Mouse (Mus musculus) intestine, embryonic 16.5 days (tissue): ENCODE measurements around the gene Nr1h3. TPM values are rescaled to one million over a fixed set of nuclear protein-coding genes. Genes with fewer than 3 reads are reported as not detected.
A peak's percentile ranks its signal among the peaks of the same experiment; 100 is the strongest.
"Not testable (repeated sequence)": the region's sequence is repeated elsewhere in the genome, so short reads cannot be mapped to it uniquely, and the experiment has no call there.

Experiments
- ATAC-seq: fragments of 200-750 bp; cut with Nextera tagmentation; 2 replicates; pipeline ENCODE4 v1.8.0; 2017; ENCODE audit warnings: moderate TSS enrichment, moderate library complexity
- H3K27ac ChIP-seq: fragments of 300-500 bp; sonication (generic); 2 replicates; pipeline ENCODE4 v1.5.1; 2014; ENCODE audit warnings: mild to moderate bottlenecking, low read length
- H3K27me3 ChIP-seq: fragments of 300-500 bp; sonication (generic); replicated peaks from 2 replicates; pipeline ENCODE4 v1.6.1; 2014; ENCODE audit warnings: low read length, control low read depth, mixed read lengths; ENCODE audit not compliant: control insufficient read depth, insufficient read depth
- H3K36me3 ChIP-seq: fragments of 300-500 bp; sonication (generic); 2 replicates; pipeline ENCODE4 v1.6.1; 2014; ENCODE audit warnings: low read length, control low read depth; ENCODE audit not compliant: control insufficient read depth, insufficient read depth
- H3K4me1 ChIP-seq: fragments of 300-500 bp; sonication (generic); 2 replicates; pipeline ENCODE4 v1.6.1; 2014; ENCODE audit warnings: low read length, control low read depth, mixed read lengths; ENCODE audit not compliant: control insufficient read depth, insufficient read depth
- H3K4me2 ChIP-seq: fragments of 300-500 bp; sonication (generic); 2 replicates; pipeline ENCODE4 v1.6.1; 2014; ENCODE audit warnings: low read depth, low read length, control low read depth
- H3K4me3 ChIP-seq: fragments of 300-500 bp; sonication (generic); 2 replicates; pipeline ENCODE4 v1.5.1; 2014; ENCODE audit warnings: mild to moderate bottlenecking, low read length
- H3K9ac ChIP-seq: fragments of 300-500 bp; sonication (generic); 2 replicates; pipeline ENCODE4 v1.6.1; 2014; ENCODE audit warnings: low read depth, low read length
- H3K9me3 ChIP-seq: fragments of 300-500 bp; sonication (generic); 2 replicates; pipeline ENCODE4 v1.6.1; 2016; ENCODE audit warnings: low read length, control low read depth; ENCODE audit not compliant: control insufficient read depth
- WGBS: fragments of 180-500 bp; shearing (Covaris S2); extraction: QIAGEN DNeasy Blood & Tissue Kit; methylation state at CpG from one replicate; pipeline ENCODE4 v1.1.7; 2014; 5-methylcytosine and 5-hydroxymethylcytosine counted together
- polyA plus RNA-seq: library from polyadenylated mRNA; unstranded; fragments of >200 nt; fragmentation: Nextera tagmentation; extraction: Ambion mirVana; gene quantifications from 2 replicates; pipeline ENCODE4 v1.2.1, GENCODE M21; 2015

The Nr1h3 gene
- 21.8 and 24.2 TPM in 2 replicates for polyA plus RNA-seq

GRCm38 (mm10) chr2:91202222-91202971 lies at the start of gene Nr1h3, which contains the start of gene Acp2:
Nr1h3 (minus strand) TSS chr2:91202834.
Acp2 (plus strand) TSS chr2:91202885.
- H3K4me3 ChIP-seq = peak within 1 kb of the TSS; percentile 90
- peak within 1 kb of the TSS; percentile 99 for H3K27ac ChIP-seq
- H3K9ac ChIP-seq = peak within 1 kb of the TSS; percentile 95
- no peaks in the 10 kb centered on the region for H3K9me3 ChIP-seq
- H3K4me2 ChIP-seq = peak within 1 kb of the TSS; percentile 74
- peak; percentile 95 for ATAC-seq
- peaks cover 13% of the 10 kb centered on the region for H3K4me1 ChIP-seq
- H3K36me3 ChIP-seq = peaks cover 6% of the 10 kb centered on the region; the same call in 1 of the 2 replicates
- no peaks in the 10 kb centered on the region for H3K27me3 ChIP-seq
- 2% methylated on average over 28 of the region's 28 CpGs for WGBS

GRCm38 (mm10) chr2:91252001-91252400 lies 49.4 kb upstream of the Nr1h3 start:
- no peaks in the 10 kb centered on the region for H3K9me3 ChIP-seq
- H3K27ac ChIP-seq = no peak overlapping the region
- H3K9ac ChIP-seq = no peak overlapping the region
- peaks cover 7% of the 10 kb centered on the region; the same call in 1 of the 2 replicates for H3K4me1 ChIP-seq
- no peak overlapping the region for H3K4me2 ChIP-seq
- peaks cover 2% of the 10 kb centered on the region; the same call in 1 of the 2 replicates for H3K27me3 ChIP-seq
- H3K36me3 ChIP-seq = no peaks in the 10 kb centered on the region
- no peak overlapping the region for H3K4me3 ChIP-seq
- 70% methylated on average over 4 of the region's 4 CpGs for WGBS
- no peak for ATAC-seq

GRCm38 (mm10) chr2:91248366-91248765 lies 45.7 kb upstream of the Nr1h3 start:
- H3K4me3 ChIP-seq = no peak overlapping the region
- no peak overlapping the region for H3K9ac ChIP-seq
- H3K4me2 ChIP-seq = no peak overlapping the region
- H3K36me3 ChIP-seq = no peaks in the 10 kb centered on the region
- H3K27ac ChIP-seq = no peak overlapping the region
- no peaks in the 10 kb centered on the region for H3K4me1 ChIP-seq
- no peaks in the 10 kb centered on the region for H3K27me3 ChIP-seq
- WGBS = 87% methylated on average over 4 of the region's 4 CpGs
- ATAC-seq = no peak
- no peaks in the 10 kb centered on the region for H3K9me3 ChIP-seq

- Histone ChIP-seq H3K27ac (no peak overlapping the region), H3K4me1 (no peaks in the 10 kb centered on the region), H3K27me3 (no peaks in the 10 kb centered on the region), H3K4me3 (no peak overlapping the region), H3K36me3 (no peaks in the 10 kb centered on the region), H3K9ac (no peak overlapping the region), H3K4me2 (no peak overlapping the region), H3K9me3 (no peaks in the 10 kb centered on the region)
- WGBS = 75% methylated on average over 5 of the region's 5 CpGs
- ATAC-seq = no peak
Observed at GRCm38 (mm10) chr2:91244557-91245228, 42.1 kb upstream of the Nr1h3 start.

- Histone ChIP-seq H3K27ac (no peak overlapping the region), H3K4me3 (no peak overlapping the region), H3K9ac (no peak overlapping the region), H3K4me1 (no peaks in the 10 kb centered on the region), H3K4me2 (no peak overlapping the region), H3K36me3 (no peaks in the 10 kb centered on the region), H3K27me3 (no peaks in the 10 kb centered on the region), H3K9me3 (no peaks in the 10 kb centered on the region)
- ATAC-seq = no peak
- WGBS = 69% methylated on average over 3 of the region's 3 CpGs
Observed at GRCm38 (mm10) chr2:91243416-91243815, 40.8 kb upstream of the Nr1h3 start.

- H3K27ac ChIP-seq = no peak overlapping the region
- WGBS = 65% methylated on average over 5 of the region's 5 CpGs
- ATAC-seq = peak; percentile 57; the same call in 1 of the 2 replicates
- H3K4me2 ChIP-seq = no peak overlapping the region
- H3K9ac ChIP-seq = no peak overlapping the region
- no peaks in the 10 kb centered on the region for H3K27me3 ChIP-seq
- no peaks in the 10 kb centered on the region for H3K36me3 ChIP-seq
- H3K9me3 ChIP-seq = no peaks in the 10 kb centered on the region
- no peaks in the 10 kb centered on the region for H3K4me1 ChIP-seq
- H3K4me3 ChIP-seq = no peak overlapping the region
Observed at GRCm38 (mm10) chr2:91242547-91242946, 39.9 kb upstream of the Nr1h3 start.

DNA sequence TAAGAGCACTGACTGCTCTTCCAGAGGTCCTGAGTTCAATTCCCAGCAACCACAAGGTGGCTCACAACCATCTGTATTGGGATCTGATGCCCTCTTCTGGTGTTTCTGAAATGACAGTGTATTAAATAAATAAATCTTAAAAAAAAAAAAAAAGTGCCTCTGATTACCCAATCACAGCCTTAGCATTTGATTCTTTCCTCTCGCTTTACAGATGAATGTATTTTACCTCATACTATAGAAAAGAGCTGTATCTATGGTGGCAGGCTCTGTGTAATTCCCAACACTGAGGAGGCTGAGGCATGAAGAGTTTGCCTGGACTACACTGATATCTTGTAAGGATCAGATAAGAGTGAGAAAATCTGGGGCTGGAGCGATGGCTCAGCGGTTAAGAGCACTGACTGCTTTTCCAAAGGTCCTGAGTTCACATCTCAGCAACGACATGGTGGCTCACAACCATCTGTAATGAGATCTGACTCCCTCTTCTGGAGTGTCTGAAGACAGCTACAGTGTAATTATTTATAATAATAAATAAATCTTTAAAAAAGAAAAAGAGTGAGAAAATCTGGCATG lies 35.0 kb upstream of the Nr1h3 start:
- 21% methylated on average over 4 of the region's 4 CpGs for WGBS
- Histone ChIP-seq H3K4me3 (peak overlapping the region; percentile 71), H3K27ac (peak overlapping the region; percentile 97), H3K9ac (peak overlapping the region; percentile 69; the same call in 1 of the 2 replicates), H3K4me2 (peak overlapping the region; percentile 56)
- peak; percentile 61 for ATAC-seq
- not testable (repeated sequence) for H3K36me3 ChIP-seq, H3K4me1 ChIP-seq, H3K9me3 ChIP-seq, H3K27me3 ChIP-seq

GRCm38 (mm10) chr2:91236601-91237510 lies 34.2 kb upstream of the Nr1h3 start, which contains the start of gene Ddb2:
Ddb2 (minus strand) TSS chr2:91236982.
- Histone ChIP-seq H3K9me3 (no peaks in the 10 kb centered on the region), H3K4me3 (peak within 1 kb of the TSS; percentile 71), H3K27me3 (no peaks in the 10 kb centered on the region), H3K27ac (peak within 1 kb of the TSS; percentile 97), H3K36me3 (no peaks in the 10 kb centered on the region), H3K4me2 (peak within 1 kb of the TSS; percentile 95), H3K9ac (peak within 1 kb of the TSS; percentile 85), H3K4me1 (no peaks in the 10 kb centered on the region)
- ATAC-seq = peak; percentile 99
- WGBS = under 1% methylated on average over 47 of the region's 48 CpGs
